Mouse (Mus musculus): Measurements from ENCODE around the gene Gcm1. TPM values are rescaled to one million over a fixed set of nuclear protein-coding genes. Genes with fewer than 3 reads are reported as not detected.

Gene Gcm1
- polyA plus RNA-seq, 1 experiment from 2014 or later, result 0.09 TPM

DNA sequence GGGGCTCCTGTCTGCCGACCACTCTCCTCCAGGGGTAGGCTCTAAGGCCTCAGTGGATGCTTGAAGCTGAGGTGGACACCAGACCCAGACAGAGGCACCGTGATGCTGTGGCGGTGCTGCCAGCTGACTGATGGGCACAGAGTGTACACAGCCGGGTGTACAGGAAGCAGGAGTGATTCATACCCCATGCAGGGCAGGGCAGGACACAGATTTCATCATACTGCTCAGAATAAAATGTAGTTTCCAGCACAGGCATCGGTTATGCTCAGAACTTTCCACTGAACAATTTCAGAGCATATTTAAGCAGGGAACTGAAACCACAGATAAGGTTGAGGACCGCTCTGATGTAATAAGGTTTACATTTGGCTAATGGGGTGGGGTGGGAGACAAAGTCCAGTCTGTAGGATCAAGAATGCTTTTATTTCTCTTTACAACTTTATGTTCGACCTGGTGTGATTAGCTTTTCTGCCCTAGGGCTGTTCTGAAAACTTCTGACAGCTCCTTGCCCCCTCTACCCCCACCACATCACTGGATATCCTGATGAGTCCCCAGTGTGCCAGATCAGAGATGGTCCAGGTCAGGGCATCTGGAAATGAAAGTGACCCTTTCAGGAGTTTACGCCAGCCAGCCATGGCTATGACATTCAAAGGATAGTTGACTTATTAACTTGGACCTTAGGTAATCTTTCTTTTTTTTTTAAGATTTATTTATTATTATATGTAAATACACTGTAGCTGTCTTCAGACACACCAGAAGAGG, 29.4 kb upstream of the Gcm1 start:
- no peak overlapping the region for H3K4me3 ChIP-seq
- no peaks in the 10 kb centered on the region for H3K9me3 ChIP-seq
- H3K27ac ChIP-seq (replicated peaks), result 0 out of 2 replicates have a peak overlapping the region, but pooled peaks have one; percentile 55
- DNase-seq (ENCODE audit: low spot score), result no peak
- H3K36me3 ChIP-seq (replicated peaks), result no peaks in the 10 kb centered on the region
- H3K27me3 ChIP-seq (replicated peaks; ENCODE audit: low read depth, poor library complexity, severe bottlenecking), result no peaks in the 10 kb centered on the region; the same call in 1 of the 2 replicates
- peaks cover 19% of the 10 kb centered on the region for H3K4me1 ChIP-seq
- 78% methylated on average over 8 of the region's 8 CpGs for WGBS

DNA sequence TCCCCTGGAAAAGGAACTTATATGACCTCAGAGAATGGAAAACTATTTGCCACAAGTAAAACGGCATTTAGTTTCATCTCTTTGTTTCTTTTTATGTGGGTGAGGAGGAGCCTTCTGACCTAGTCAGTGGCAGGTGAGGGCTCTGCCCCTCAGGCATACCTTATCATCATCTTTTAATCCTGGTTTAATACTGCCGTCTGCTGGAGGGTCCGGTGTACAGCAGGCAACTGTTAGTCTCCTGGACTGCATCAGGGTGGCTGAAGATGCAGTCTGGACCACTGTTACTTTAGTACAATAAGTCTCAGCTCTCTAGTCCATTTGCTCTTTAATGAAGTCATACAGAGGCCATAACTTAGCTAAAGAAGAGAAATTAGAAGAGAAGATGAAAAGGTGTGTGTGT, 26.9 kb upstream of the Gcm1 start:
- WGBS, result 24% methylated on average over 3 of the region's 3 CpGs

GRCm38 (mm10) chr9:78027099-78027498, 24.6 kb upstream of the Gcm1 start:
- H3K36me3 ChIP-seq (replicated peaks), result no peaks in the 10 kb centered on the region
- H3K9me3 ChIP-seq, result no peaks in the 10 kb centered on the region
- no peak overlapping the region for H3K27ac ChIP-seq (replicated peaks)
- H3K4me1 ChIP-seq, result peaks cover 1% of the 10 kb centered on the region; the same call in 1 of the 2 replicates
- no peak overlapping the region for H3K4me3 ChIP-seq
- no peak for DNase-seq (ENCODE audit: low spot score)
- WGBS, result 87% methylated on average over 3 of the region's 3 CpGs
- H3K27me3 ChIP-seq (replicated peaks; ENCODE audit: low read depth, poor library complexity, severe bottlenecking), result no peaks in the 10 kb centered on the region

More for the DNA sequence above, 26.9 kb upstream of the Gcm1 start:
- DNase-seq (ENCODE audit: low spot score), result peak; percentile 66
- no peaks in the 10 kb centered on the region for H3K9me3 ChIP-seq
- peaks cover 14% of the 10 kb centered on the region for H3K4me1 ChIP-seq
- no peaks in the 10 kb centered on the region; the same call in 1 of the 2 replicates for H3K27me3 ChIP-seq (replicated peaks; ENCODE audit: low read depth, poor library complexity, severe bottlenecking)
- H3K4me3 ChIP-seq, result no peak overlapping the region
- H3K27ac ChIP-seq (replicated peaks), result no peak overlapping the region
- no peaks in the 10 kb centered on the region for H3K36me3 ChIP-seq (replicated peaks)

DNA sequence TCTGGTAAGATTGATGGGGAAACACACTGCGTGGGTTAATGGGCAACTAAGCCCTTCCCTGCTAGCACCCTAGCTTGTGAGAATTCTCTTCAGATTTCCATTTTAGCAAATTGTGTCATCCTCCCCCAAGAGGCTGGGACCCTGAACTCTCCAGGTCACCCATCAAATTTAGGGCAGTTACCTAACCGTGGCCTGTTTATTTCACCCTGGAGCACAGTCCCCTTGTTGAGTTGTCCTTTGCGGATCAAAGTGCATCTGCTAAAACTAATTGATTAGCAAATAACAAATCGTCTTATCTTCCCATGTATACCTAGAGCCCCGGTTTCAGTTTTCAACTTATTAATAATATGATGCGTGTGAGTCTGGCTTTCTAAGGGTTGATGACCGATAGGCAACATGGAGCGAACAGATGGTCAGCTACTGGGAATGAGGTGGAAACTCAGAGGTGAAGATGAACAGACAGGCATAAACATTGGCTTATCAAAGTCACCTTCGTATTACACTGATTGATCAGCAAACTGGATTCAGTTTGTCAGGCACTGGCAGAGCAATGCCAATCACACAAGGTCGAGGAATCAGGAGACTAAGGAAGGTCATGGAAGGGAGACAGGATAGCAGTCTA, 20.8 kb upstream of the Gcm1 start:
- Histone ChIP-seq H3K4me3 (no peak overlapping the region), H3K27me3 (replicated peaks; ENCODE audit: low read depth, poor library complexity, severe bottlenecking) (no peaks in the 10 kb centered on the region), H3K9me3 (no peaks in the 10 kb centered on the region), H3K27ac (replicated peaks) (no peak overlapping the region), H3K4me1 (no peaks in the 10 kb centered on the region), H3K36me3 (replicated peaks) (no peaks in the 10 kb centered on the region)
- WGBS, result 90% methylated on average over 10 of the region's 10 CpGs
- no peak for DNase-seq (ENCODE audit: low spot score)

GRCm38 (mm10) chr9:78032930-78033329, 18.8 kb upstream of the Gcm1 start:
- H3K36me3 ChIP-seq (replicated peaks), result no peaks in the 10 kb centered on the region
- WGBS, result 94% methylated on average over 4 of the region's 4 CpGs
- no peak for DNase-seq (ENCODE audit: low spot score)
- H3K4me1 ChIP-seq, result no peaks in the 10 kb centered on the region
- no peak overlapping the region for H3K27ac ChIP-seq (replicated peaks)
- no peak overlapping the region for H3K4me3 ChIP-seq
- no peaks in the 10 kb centered on the region for H3K9me3 ChIP-seq
- no peaks in the 10 kb centered on the region for H3K27me3 ChIP-seq (replicated peaks; ENCODE audit: low read depth, poor library complexity, severe bottlenecking)

DNA sequence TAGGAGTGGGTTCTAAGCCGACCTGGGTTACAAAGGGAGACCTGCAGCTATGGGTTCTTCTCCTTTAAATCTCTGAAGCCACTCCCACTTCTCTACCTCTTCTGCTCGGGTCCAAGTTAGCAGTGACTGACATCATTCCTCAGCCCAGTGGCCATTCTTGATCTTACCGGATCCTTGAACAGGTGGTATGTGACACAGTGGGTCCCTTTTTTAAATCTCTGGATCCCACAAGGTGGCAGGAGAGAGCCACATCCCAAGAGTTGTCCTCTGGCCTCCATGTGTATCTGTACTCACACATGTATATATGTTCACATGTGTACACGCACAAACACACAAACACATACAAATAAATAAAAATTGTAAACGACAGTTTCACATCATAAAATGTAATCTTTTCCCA, 16.4 kb upstream of the Gcm1 start:
- H3K36me3 ChIP-seq (replicated peaks), result no peaks in the 10 kb centered on the region
- DNase-seq (ENCODE audit: low spot score), result no peak
- WGBS, result 81% methylated on average over 5 of the region's 5 CpGs
- no peak overlapping the region for H3K27ac ChIP-seq (replicated peaks)
- H3K27me3 ChIP-seq (replicated peaks; ENCODE audit: low read depth, poor library complexity, severe bottlenecking), result no peaks in the 10 kb centered on the region
- H3K4me3 ChIP-seq, result no peak overlapping the region
- no peaks in the 10 kb centered on the region for H3K9me3 ChIP-seq
- no peaks in the 10 kb centered on the region for H3K4me1 ChIP-seq

GRCm38 (mm10) chr9:78035831-78036230, 15.9 kb upstream of the Gcm1 start:
- no peak overlapping the region for H3K4me3 ChIP-seq

GRCm38 (mm10) chr9:78038755-78039489, 12.8 kb upstream of the Gcm1 start:
- peak; percentile 88 for DNase-seq (ENCODE audit: low spot score)
- WGBS, result 42% methylated on average over 18 of the region's 18 CpGs
- Histone ChIP-seq H3K4me1 (no peaks in the 10 kb centered on the region), H3K4me3 (no peak overlapping the region), H3K27ac (replicated peaks) (no peak overlapping the region), H3K36me3 (replicated peaks) (no peaks in the 10 kb centered on the region), H3K9me3 (no peaks in the 10 kb centered on the region), H3K27me3 (replicated peaks; ENCODE audit: low read depth, poor library complexity, severe bottlenecking) (no peaks in the 10 kb centered on the region)

More at GRCm38 (mm10) chr9:78035831-78036230, 15.9 kb upstream of the Gcm1 start:
- H3K36me3 ChIP-seq (replicated peaks), result no peaks in the 10 kb centered on the region
- no peaks in the 10 kb centered on the region for H3K9me3 ChIP-seq
- 86% methylated on average over 8 of the region's 8 CpGs for WGBS
- H3K4me1 ChIP-seq, result no peaks in the 10 kb centered on the region
- H3K27ac ChIP-seq (replicated peaks), result no peak overlapping the region
- no peak for DNase-seq (ENCODE audit: low spot score)
- H3K27me3 ChIP-seq (replicated peaks; ENCODE audit: low read depth, poor library complexity, severe bottlenecking), result no peaks in the 10 kb centered on the region

- WGBS, result 54% methylated on average over 6 of the region's 6 CpGs
- DNase-seq (ENCODE audit: low spot score), result no peak
- no peaks in the 10 kb centered on the region for H3K27me3 ChIP-seq (replicated peaks; ENCODE audit: low read depth, poor library complexity, severe bottlenecking)
- H3K4me1 ChIP-seq, result peaks cover 7% of the 10 kb centered on the region
- H3K9me3 ChIP-seq, result no peaks in the 10 kb centered on the region
- H3K27ac ChIP-seq (replicated peaks), result peak overlapping the region; percentile 66
- no peaks in the 10 kb centered on the region for H3K36me3 ChIP-seq (replicated peaks)
- no peak overlapping the region for H3K4me3 ChIP-seq
Observed at GRCm38 (mm10) chr9:78045171-78045570, 6.6 kb upstream of the Gcm1 start.

- DNase-seq (ENCODE audit: low spot score), result no peak
- WGBS, result 53% methylated on average over 20 of the region's 20 CpGs
- H3K9me3 ChIP-seq, result no peaks in the 10 kb centered on the region
- H3K4me1 ChIP-seq, result peaks cover 13% of the 10 kb centered on the region
- H3K4me3 ChIP-seq, result 0 out of 2 replicates have a peak overlapping the region, but pooled peaks have one; percentile 0
- no peaks in the 10 kb centered on the region for H3K27me3 ChIP-seq (replicated peaks; ENCODE audit: low read depth, poor library complexity, severe bottlenecking)
- no peaks in the 10 kb centered on the region for H3K36me3 ChIP-seq (replicated peaks)
- no peak overlapping the region for H3K27ac ChIP-seq (replicated peaks)
Observed at GRCm38 (mm10) chr9:78046755-78047154, 5.0 kb upstream of the Gcm1 start.

GRCm38 (mm10) chr9:78050452-78050970, 1.2 kb upstream of the Gcm1 start:
- H3K27ac ChIP-seq (replicated peaks), result no peak overlapping the region
- 34% methylated on average over 5 of the region's 5 CpGs for WGBS
- H3K36me3 ChIP-seq (replicated peaks), result no peaks in the 10 kb centered on the region
- no peaks in the 10 kb centered on the region for H3K9me3 ChIP-seq
- no peak for DNase-seq (ENCODE audit: low spot score)
- peaks cover 9% of the 10 kb centered on the region for H3K4me1 ChIP-seq
- no peak overlapping the region for H3K4me3 ChIP-seq
- H3K27me3 ChIP-seq (replicated peaks; ENCODE audit: low read depth, poor library complexity, severe bottlenecking), result no peaks in the 10 kb centered on the region

DNA sequence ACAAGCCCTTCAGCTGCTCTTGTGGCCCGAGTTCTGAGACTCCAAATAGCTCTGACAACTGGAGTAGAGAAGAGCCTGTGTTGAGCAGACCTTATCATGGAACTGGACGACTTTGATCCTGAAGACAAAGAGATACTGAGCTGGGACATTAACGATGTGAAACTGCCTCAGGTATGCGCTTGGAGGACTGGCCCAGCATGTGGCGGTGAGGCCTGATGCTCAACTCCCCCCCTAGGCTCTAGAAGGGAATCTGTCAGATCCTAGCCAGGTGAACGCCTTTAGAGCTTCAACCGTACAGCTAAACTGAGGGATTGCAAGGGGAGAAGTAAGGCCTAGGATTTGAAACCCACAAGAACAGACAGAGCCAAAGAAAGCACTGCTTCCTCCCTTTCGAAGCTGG, 2.1 kb downstream of the Gcm1 start:
- Histone ChIP-seq H3K4me1 (peaks cover 9% of the 10 kb centered on the region), H3K4me3 (no peak overlapping the region), H3K27ac (replicated peaks) (no peak overlapping the region), H3K36me3 (replicated peaks) (no peaks in the 10 kb centered on the region), H3K27me3 (replicated peaks; ENCODE audit: low read depth, poor library complexity, severe bottlenecking) (no peaks in the 10 kb centered on the region), H3K9me3 (no peaks in the 10 kb centered on the region)
- no peak for DNase-seq (ENCODE audit: low spot score)
- WGBS, result 68% methylated on average over 8 of the region's 8 CpGs
